Comparison of ENCODE assay signal across 14 mouse cellular contexts in the genomic region with DNA sequence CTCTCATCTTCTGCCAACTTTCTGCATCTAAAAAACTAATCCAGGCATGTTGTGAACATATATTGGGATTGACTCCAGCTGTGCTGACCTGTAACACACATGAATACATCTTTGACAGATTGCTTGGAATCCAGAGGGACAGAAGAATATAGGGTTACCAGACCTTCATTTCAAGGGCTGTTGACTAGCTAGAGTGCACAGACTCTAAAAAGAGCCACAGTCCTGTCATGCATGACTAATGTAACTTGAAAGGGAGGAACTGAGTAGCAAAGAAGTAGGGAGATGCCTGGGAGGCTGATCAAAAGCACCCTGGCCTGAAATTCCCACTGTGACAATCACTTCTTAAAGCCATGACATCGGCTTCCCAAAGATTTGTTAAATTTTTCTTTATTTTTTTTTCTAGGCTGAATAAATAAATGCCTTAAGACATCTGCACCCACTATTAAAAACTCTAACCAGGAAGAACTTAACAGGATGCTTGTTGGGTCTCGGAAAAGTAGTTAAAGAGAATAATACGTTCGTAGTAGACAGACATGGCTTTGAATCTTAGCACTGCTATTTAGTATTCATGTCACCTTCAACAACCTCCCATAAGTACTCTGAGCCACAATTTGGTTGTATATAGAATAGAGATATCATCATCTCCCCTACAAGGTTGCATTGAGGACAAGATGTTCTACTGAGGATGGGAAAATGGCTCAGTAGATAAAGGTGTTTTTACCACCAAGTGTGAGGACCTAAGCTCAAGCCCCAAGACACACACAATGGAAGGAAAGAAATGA.
A peak's percentile ranks its signal among the peaks of the same experiment; 100 is the strongest.
DNase-seq lines count a peak whose midpoint lies in the region; ATAC-seq and TF ChIP-seq lines count a peak whose summit lies in the region.
"Had no signal": no experiment of that assay in that cellular context is flagged by ENCODE, and none has a peak within 500 bp of the region (broad histone marks: within the 10 kb centered on the region; RNA-seq: fewer than 3 reads in every experiment).

No protein-coding gene starts in this region.

- peak; percentile 67 for DNase-seq in kidney, postnatal 0 days (ENCODE audit: low spot score)
- no peak for DNase-seq in kidney, adult 9 months
- DNase-seq in embryo, embryonic 10 days (ENCODE audit: low spot score): peak; percentile 58
- DNase-seq in embryonic facial prominence, embryonic 14.5 days (ENCODE audit: low spot score): peak; percentile 57
- DNase-seq in urinary bladder, postnatal 25 days (ENCODE audit: low spot score): no peak
- no peak for DNase-seq in spleen, postnatal 10 days (ENCODE audit: low spot score in 2 of 2)
- DNase-seq: cerebellum, adult 2 months; kidney, postnatal 10 days; liver, postnatal 0 days; lung, postnatal 36 days; thymus, postnatal 36 days had no signal

- whole genome bisulfite sequencing in kidney, postnatal 0 days: 51% methylated on average over 4 of the region's 4 CpGs
- 51% methylated on average over 4 of the region's 4 CpGs for WGBS in embryonic facial prominence, embryonic 14.5 days
- 49% methylated on average over 4 of the region's 4 CpGs for WGBS in midbrain, embryonic 13.5 days

- no peak for TF ChIP-seq CTCF in kidney, postnatal 0 days (IDR thresholded peaks at IDR 0.05; ENCODE audit: low read depth)

- no peak overlapping the region for H3K4me3 ChIP-seq in kidney, postnatal 0 days (replicated peaks; ENCODE audit: low read depth, low read length)
- no peak overlapping the region for H3K4me3 ChIP-seq in embryonic facial prominence, embryonic 14.5 days (ENCODE audit: low read depth, low read length)
- no peak overlapping the region for H3K4me3 ChIP-seq in midbrain, embryonic 13.5 days (replicated peaks)
- H3K4me3 ChIP-seq: limb, embryonic 12.5 days had no signal

- no peaks in the 10 kb centered on the region for H3K4me1 ChIP-seq in kidney, postnatal 0 days (replicated peaks; ENCODE audit: insufficient read depth, low read length)
- H3K4me1 ChIP-seq in embryonic facial prominence, embryonic 14.5 days (ENCODE audit: control insufficient read depth, insufficient read depth, low read length): no peaks in the 10 kb centered on the region
- no peaks in the 10 kb centered on the region for H3K4me1 ChIP-seq in midbrain, embryonic 13.5 days (replicated peaks)
- H3K4me1 ChIP-seq: limb, embryonic 12.5 days had no signal

- no peak overlapping the region for H3K4me2 ChIP-seq in kidney, postnatal 0 days (ENCODE audit: low read length)
- no peak overlapping the region for H3K4me2 ChIP-seq in embryonic facial prominence, embryonic 14.5 days (ENCODE audit: low read depth, low read length)
- H3K4me2 ChIP-seq in midbrain, embryonic 13.5 days (replicated peaks): no peak overlapping the region
- H3K4me2 ChIP-seq: limb, embryonic 12.5 days had no signal

- ATAC-seq in kidney, postnatal 0 days (replicated peaks; ENCODE audit: low FRiP score, low read depth): peak; percentile 83; the same call in 1 of the 2 replicates
- ATAC-seq in embryonic facial prominence, embryonic 14.5 days (ENCODE audit: low read depth): peak; percentile 86
- peak; percentile 63; the same call in 1 of the 2 replicates for ATAC-seq in midbrain, embryonic 13.5 days
- ATAC-seq: liver, postnatal 0 days; Patski had no signal

- H3K27me3 ChIP-seq in kidney, postnatal 0 days (ENCODE audit: insufficient read depth, low read length): no peaks in the 10 kb centered on the region
- H3K27me3 ChIP-seq in embryonic facial prominence, embryonic 14.5 days (replicated peaks; ENCODE audit: control insufficient read depth, insufficient read depth, low read length): no peaks in the 10 kb centered on the region
- H3K27me3 ChIP-seq in midbrain, embryonic 13.5 days: 0 out of 2 replicates have a peak, but pooled peaks cover 3% of the 10 kb centered on the region
- H3K27me3 ChIP-seq: limb, embryonic 12.5 days had no signal

- H3K9ac ChIP-seq in kidney, postnatal 0 days (ENCODE audit: low read depth, low read length): no peak overlapping the region
- H3K9ac ChIP-seq in embryonic facial prominence, embryonic 14.5 days (ENCODE audit: low read depth, low read length): no peak overlapping the region
- no peak overlapping the region for H3K9ac ChIP-seq in midbrain, embryonic 13.5 days (replicated peaks)
- H3K9ac ChIP-seq: limb, embryonic 12.5 days; liver, postnatal 0 days had no signal

- H3K9me3 ChIP-seq in kidney, postnatal 0 days (replicated peaks; ENCODE audit: low read length): no peaks in the 10 kb centered on the region
- no peaks in the 10 kb centered on the region for H3K9me3 ChIP-seq in embryonic facial prominence, embryonic 14.5 days (ENCODE audit: control insufficient read depth, low read length)
- no peaks in the 10 kb centered on the region for H3K9me3 ChIP-seq in midbrain, embryonic 13.5 days
- H3K9me3 ChIP-seq: limb, embryonic 12.5 days had no signal

- no peaks in the 10 kb centered on the region for H3K36me3 ChIP-seq in kidney, postnatal 0 days (ENCODE audit: insufficient read depth, low read length)
- no peaks in the 10 kb centered on the region for H3K36me3 ChIP-seq in embryonic facial prominence, embryonic 14.5 days (ENCODE audit: control insufficient read depth, insufficient read depth, low read length)
- no peaks in the 10 kb centered on the region for H3K36me3 ChIP-seq in midbrain, embryonic 13.5 days
- H3K36me3 ChIP-seq: limb, embryonic 12.5 days had no signal

- no peak overlapping the region for H3K27ac ChIP-seq in kidney, postnatal 0 days
- H3K27ac ChIP-seq in embryonic facial prominence, embryonic 14.5 days (replicated peaks; ENCODE audit: low read depth, low read length): no peak overlapping the region
- no peak overlapping the region for H3K27ac ChIP-seq in midbrain, embryonic 13.5 days
- H3K27ac ChIP-seq: limb, embryonic 12.5 days had no signal

Comparison
In these comparisons a context has a peak if more than half of its experiments do, and no peak if none do; other contexts are left out.
1. DNase-seq: peak in kidney, postnatal 0 days (single experiment), embryo, embryonic 10 days (single experiment) and embryonic facial prominence, embryonic 14.5 days (single experiment); none in kidney, adult 9 months (single experiment), urinary bladder, postnatal 25 days (single experiment) and spleen, postnatal 10 days (0 of 2).
2. Peak in every context shown above with its lines, with median percentiles within 50 percentile points of each other: ATAC-seq.